Mouse (Mus musculus): ENCODE data around the gene Syde2.

DNA sequence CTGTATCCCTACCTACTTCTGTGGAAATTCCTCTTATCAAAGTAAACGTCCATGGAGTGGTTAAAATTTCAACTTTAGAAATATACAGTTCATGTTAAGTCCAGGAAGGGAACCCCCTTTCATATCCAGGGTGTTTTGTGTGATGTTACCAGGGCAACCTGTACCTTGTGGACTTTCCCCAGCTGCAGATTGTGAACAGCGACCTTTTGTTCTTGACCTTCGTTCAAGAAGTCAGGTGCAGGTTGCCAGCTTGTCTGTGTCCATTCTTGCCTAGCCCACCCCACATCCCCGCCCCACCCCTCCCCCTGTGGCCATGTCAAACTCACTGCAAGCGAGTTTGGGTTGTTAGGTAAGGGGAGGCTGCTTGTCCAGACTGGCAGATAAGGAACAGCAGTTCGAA, 39.4 kb downstream of the Syde2 start:
- TF ChIP-seq MAX (IDR thresholded peaks at IDR 0.05) = no peak
- no peak for TF ChIP-seq CTCF (IDR thresholded peaks at IDR 0.05; ENCODE audit: control insufficient read depth, insufficient read depth, insufficient read length)
- no peak for TF ChIP-seq MYOD1 (IDR thresholded peaks at IDR 0.05; ENCODE audit: control insufficient read depth, insufficient read length, low read depth)
- no peak for TF ChIP-seq USF1 (IDR thresholded peaks at IDR 0.05; ENCODE audit: low read depth)
- TF ChIP-seq CEBPB (IDR thresholded peaks at IDR 0.05; ENCODE audit: low read depth) = no peak
- no peak for TF ChIP-seq FOSL1 (IDR thresholded peaks at IDR 0.05; ENCODE audit: insufficient read depth, low read length, poor library complexity, severe bottlenecking)
